Mouse (Mus musculus): ENCODE measurements around the gene Mill2.

DNA sequence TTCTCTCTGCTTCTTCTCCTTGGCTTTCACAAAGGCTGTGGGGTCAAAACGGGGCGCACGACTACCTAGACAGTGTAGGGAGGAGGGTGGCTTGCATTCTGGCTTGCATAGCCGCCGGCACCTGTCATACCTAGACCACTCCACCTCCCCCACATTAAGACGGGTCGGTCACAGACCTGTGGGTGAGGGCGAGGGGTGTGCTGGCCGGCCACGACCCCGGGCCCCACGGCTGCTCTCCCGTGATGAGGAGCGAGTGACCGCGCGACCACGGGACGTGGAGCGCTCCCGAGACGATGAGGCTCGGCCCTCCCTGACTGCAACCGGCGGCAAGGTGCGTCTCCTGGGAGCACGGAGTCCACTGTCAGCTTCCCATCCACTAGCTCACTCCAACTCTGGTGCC is 53.2 kb downstream of the Mill2 start:
- TF ChIP-seq CTCF (IDR thresholded peaks at IDR 0.05; ENCODE audit: extremely low read depth, insufficient read depth, low read length) (no peak), POLR2A (IDR thresholded peaks at IDR 0.05; ENCODE audit: extremely low read depth, insufficient read depth, low read length) (no peak)
